14 mouse cellular contexts compared by ENCODE assay signal in the genomic region with DNA sequence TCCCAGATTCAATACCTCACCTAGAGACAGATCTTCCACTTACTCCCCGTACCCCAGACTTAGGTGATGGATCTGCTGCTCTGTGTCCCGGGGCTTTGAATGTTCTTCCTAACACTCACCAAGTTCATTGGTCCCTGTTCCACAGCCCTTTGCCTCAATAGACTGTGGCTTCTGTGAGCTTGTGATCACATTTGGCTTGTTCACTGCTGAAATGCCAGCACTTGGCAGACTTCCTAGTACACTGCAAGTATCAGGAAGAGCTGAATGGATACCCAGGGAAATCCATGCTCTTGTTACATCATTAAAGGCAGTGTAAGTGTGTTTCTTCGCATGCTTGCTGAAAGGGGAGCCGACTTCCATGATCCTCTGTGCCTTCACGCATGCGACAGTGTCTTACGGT. TPM values are rescaled to one million over a fixed set of nuclear protein-coding genes. Genes with fewer than 3 reads are reported as not detected.
DNase-seq lines count a peak whose midpoint lies in the region; ATAC-seq lines count a peak whose summit lies in the region.
"Had no signal": no experiment of that assay in that cellular context is flagged by ENCODE, and none has a peak within 500 bp of the region (broad histone marks: within the 10 kb centered on the region; RNA-seq: fewer than 3 reads in every experiment).

No protein-coding gene starts in this region.

- intact Hi-C loops in left cerebral cortex, postnatal 25 days (cut with DNase I): no loop called here

- no peak for ATAC-seq in monocyte, adult 5-6 weeks (replicated peaks; ENCODE audit: insufficient number of reproducible peaks, low FRiP score, low TSS enrichment, poor library complexity, severe bottlenecking)
- ATAC-seq: intestine, embryonic 15.5 days had no signal

- DNase-seq in adrenal gland, postnatal 10 days: peak; percentile 26
- no peak for DNase-seq in adrenal gland, adult 18-20 months (ENCODE audit: low spot score in 2 of 2)
- peak; percentile 27 for DNase-seq in 3T3-L1 (ENCODE audit: low read depth, low spot score)
- peak; percentile 59 to 73 for DNase-seq in cerebellum, postnatal 36 days
- peak; percentile 47 to 75 for DNase-seq in left cerebral cortex, postnatal 25 days (ENCODE audit: low spot score in 2 of 2)
- DNase-seq in urinary bladder, postnatal 25 days (ENCODE audit: low spot score): no peak
- no peak for DNase-seq in adrenal gland, adult 2 months
- DNase-seq: adrenal gland, adult 8-10 months; lung, postnatal 14 days; spleen, adult 18-20 months; thymus, postnatal 14 days had no signal

RNA-seq across cellular contexts. Expression of a gene that starts 17.0 kb away (rescaled TPM):
- 1 to 10 TPM; 1.7 to 2.0 TPM for total RNA-seq in adrenal gland, postnatal 10 days (2021)
- under 1 TPM; 0.30 to 0.99 TPM for total RNA-seq in adrenal gland, adult 18-20 months (2021)
- 100 to 1,000 TPM; 454 to 510 TPM for total RNA-seq in left cerebral cortex, postnatal 25 days (2021)
- total RNA-seq in monocyte, adult 5-6 weeks (2017): 0.43 TPM in 1 of 3 replicates, not detected in the others
- under 1 TPM; 0.72 to 0.86 TPM for total RNA-seq in adrenal gland, adult 2 months (2021)
- 0.31 and 0.50 TPM in 2 replicates for polyA plus RNA-seq in adrenal gland, adult 2 months (2012; rRNA removed)
- polyA plus RNA-seq: G1E had no signal

Comparison
In these comparisons a context has a peak if more than half of its experiments do, and no peak if none do; other contexts are left out.
1. DNase-seq: peak in adrenal gland, postnatal 10 days (single experiment), 3T3-L1 (single experiment), cerebellum, postnatal 36 days (2 of 2) and left cerebral cortex, postnatal 25 days (2 of 2); none in adrenal gland, adult 18-20 months (0 of 2), urinary bladder, postnatal 25 days (single experiment) and adrenal gland, adult 2 months (single experiment).
2. RNA of a gene that starts 17.0 kb away (total RNA-seq): 454 to 510 TPM in left cerebral cortex, postnatal 25 days; 1.7 to 2.0 TPM in adrenal gland, postnatal 10 days, 0.30 to 0.99 TPM in adrenal gland, adult 18-20 months, 0.72 to 0.86 TPM in adrenal gland, adult 2 months and 0.43 TPM in monocyte, adult 5-6 weeks; every median in the first group is over 100 times any median in the second.